Mouse (Mus musculus) megakaryocyte, embryonic 14.5 days (primary cell): ENCODE data around the gene Spon1.

ENCODE experiments used
- FLI1 ChIP-seq: IDR thresholded peaks from 2 replicates; pipeline ENCODE4 v1.6.1; 2012; ENCODE audit warnings: low read length, inconsistent platforms, mixed read lengths
- GATA1 ChIP-seq: IDR thresholded peaks from 3 replicates; pipeline ENCODE4 v1.6.1; 2012; ENCODE audit warnings: mixed read lengths, low read length, inconsistent platforms, borderline replicate concordance

DNA sequence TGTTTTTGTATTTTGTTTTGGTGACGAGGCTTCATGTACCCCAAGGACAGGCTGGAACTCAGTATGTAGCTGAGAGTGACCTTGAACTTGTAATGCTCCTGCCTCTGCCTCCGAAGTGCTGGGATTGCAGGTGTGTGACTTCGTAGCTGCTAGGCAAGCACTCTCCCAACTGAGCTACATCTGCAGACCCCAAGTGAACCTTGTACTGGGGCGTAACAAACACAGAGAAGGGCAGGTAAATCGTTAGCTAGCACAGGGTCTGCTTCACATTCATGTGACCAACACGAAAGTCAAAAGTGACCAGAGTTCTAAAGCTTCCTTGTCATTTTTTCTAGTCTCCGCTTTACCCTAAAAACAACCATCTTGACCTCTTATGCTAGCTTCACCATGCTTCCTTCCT is 145.1 kb downstream of the Spon1 start:
- TF ChIP-seq GATA1 (no peak), FLI1 (no peak)
